Mouse (Mus musculus) heart, adult 2 months (tissue): Measurements from ENCODE around the gene Apaf1.

Experiments used
- CTCF ChIP-seq: fragments of 200-600 bp; IDR thresholded peaks from 2 replicates; pipeline ENCODE4 v1.8.1; 2022; ENCODE audit warnings: antibody characterized with exemption, mild to moderate bottlenecking, moderate library complexity
- EP300 ChIP-seq: fragments of 200-500 bp; IDR thresholded peaks from 2 replicates; pipeline ENCODE4 v1.6.1; 2011; ENCODE audit warnings: low read depth, low read length, control low read depth; ENCODE audit not compliant: insufficient read depth
- POLR2A ChIP-seq: fragments of 200-500 bp; IDR thresholded peaks from 2 replicates; pipeline ENCODE4 v1.6.1; 2011; ENCODE audit warnings: mild to moderate bottlenecking, low read depth, low read length, control low read depth; ENCODE audit not compliant: insufficient read depth

- TF ChIP-seq CTCF (no peak), POLR2A (no peak), EP300 (no peak)
Measured at GRCm38 (mm10) chr10:91109841-91110240, 27.3 kb upstream of the Apaf1 start.
